Mouse (Mus musculus): ENCODE measurements around the gene Lrrc42. TPM values are rescaled to one million over a fixed set of nuclear protein-coding genes. Genes with fewer than 3 reads are reported as not detected.

The Lrrc42 gene
- polyA plus RNA-seq, 1 experiment from 2014 or later, result 97.5 TPM

GRCm38 (mm10) chr4:107285446-107286200 lies 32.3 kb upstream of the Lrrc42 start:
- no peak overlapping the region for H3K9ac ChIP-seq
- H3K9me3 ChIP-seq, result no peaks in the 10 kb centered on the region
- H3K4me3 ChIP-seq, result no peak overlapping the region
- H3K36me3 ChIP-seq, result peaks cover 5% of the 10 kb centered on the region; the same call in 1 of the 2 replicates
- no peaks in the 10 kb centered on the region for H3K27me3 ChIP-seq
- no peaks in the 10 kb centered on the region for H3K4me1 ChIP-seq
- ATAC-seq (ENCODE audit: insufficient number of reproducible peaks, insufficient read depth, low FRiP score, low TSS enrichment), result no peak
- H3K27ac ChIP-seq, result no peak overlapping the region
- WGBS, result 81% methylated on average over 3 of the region's 3 CpGs
- no peak overlapping the region for H3K4me2 ChIP-seq (replicated peaks)

- Histone ChIP-seq H3K27me3 (no peaks in the 10 kb centered on the region), H3K9ac (no peak overlapping the region), H3K9me3 (no peaks in the 10 kb centered on the region), H3K27ac (no peak overlapping the region), H3K36me3 (peaks cover 13% of the 10 kb centered on the region), H3K4me2 (replicated peaks) (no peak overlapping the region), H3K4me3 (no peak overlapping the region), H3K4me1 (peaks cover 5% of the 10 kb centered on the region; the same call in 1 of the 2 replicates)
- no peak for ATAC-seq (ENCODE audit: insufficient number of reproducible peaks, insufficient read depth, low FRiP score, low TSS enrichment)
- 79% methylated on average over 7 of the region's 7 CpGs for WGBS
Measured at GRCm38 (mm10) chr4:107280843-107281475, 27.6 kb upstream of the Lrrc42 start.

- WGBS, result 21% methylated on average over 8 of the region's 8 CpGs
- no peaks in the 10 kb centered on the region for H3K9me3 ChIP-seq
- H3K9ac ChIP-seq, result no peak overlapping the region
- H3K27me3 ChIP-seq, result no peaks in the 10 kb centered on the region
- H3K4me3 ChIP-seq, result no peak overlapping the region
- peaks cover 5% of the 10 kb centered on the region; the same call in 1 of the 2 replicates for H3K4me1 ChIP-seq
- H3K36me3 ChIP-seq, result peaks cover 13% of the 10 kb centered on the region
- H3K27ac ChIP-seq, result no peak overlapping the region
- ATAC-seq (ENCODE audit: insufficient number of reproducible peaks, insufficient read depth, low FRiP score, low TSS enrichment), result no peak
- no peak overlapping the region for H3K4me2 ChIP-seq (replicated peaks)
Measured at GRCm38 (mm10) chr4:107278188-107278707, 24.9 kb upstream of the Lrrc42 start.

GRCm38 (mm10) chr4:107274511-107274910 lies 21.2 kb upstream of the Lrrc42 start:
- Histone ChIP-seq H3K4me1 (peaks cover 5% of the 10 kb centered on the region; the same call in 1 of the 2 replicates), H3K4me3 (no peak overlapping the region), H3K36me3 (no peaks in the 10 kb centered on the region; the same call in 1 of the 2 replicates), H3K27ac (no peak overlapping the region), H3K9me3 (no peaks in the 10 kb centered on the region), H3K27me3 (no peaks in the 10 kb centered on the region), H3K9ac (no peak overlapping the region), H3K4me2 (replicated peaks) (no peak overlapping the region)
- WGBS, result 83% methylated on average over 5 of the region's 5 CpGs
- ATAC-seq (ENCODE audit: insufficient number of reproducible peaks, insufficient read depth, low FRiP score, low TSS enrichment), result no peak

GRCm38 (mm10) chr4:107273683-107274082 lies 20.4 kb upstream of the Lrrc42 start:
- 86% methylated on average over 4 of the region's 4 CpGs for WGBS
- no peak overlapping the region for H3K27ac ChIP-seq

GRCm38 (mm10) chr4:107260001-107260400 lies 6.7 kb upstream of the Lrrc42 start:
- no peak for ATAC-seq (ENCODE audit: insufficient number of reproducible peaks, insufficient read depth, low FRiP score, low TSS enrichment)
- H3K9me3 ChIP-seq, result no peaks in the 10 kb centered on the region
- WGBS, result 58% methylated on average over 4 of the region's 4 CpGs
- no peak overlapping the region for H3K4me2 ChIP-seq (replicated peaks)
- H3K27ac ChIP-seq, result no peak overlapping the region
- H3K4me3 ChIP-seq, result no peak overlapping the region
- H3K36me3 ChIP-seq, result peaks cover 5% of the 10 kb centered on the region; the same call in 1 of the 2 replicates
- H3K4me1 ChIP-seq, result 0 out of 2 replicates have a peak, but pooled peaks cover 5% of the 10 kb centered on the region
- H3K27me3 ChIP-seq, result no peaks in the 10 kb centered on the region
- H3K9ac ChIP-seq, result no peak overlapping the region

More at GRCm38 (mm10) chr4:107273683-107274082, 20.4 kb upstream of the Lrrc42 start:
- no peaks in the 10 kb centered on the region for H3K27me3 ChIP-seq
- no peak overlapping the region for H3K4me2 ChIP-seq (replicated peaks)
- no peaks in the 10 kb centered on the region for H3K9me3 ChIP-seq
- no peak for ATAC-seq (ENCODE audit: insufficient number of reproducible peaks, insufficient read depth, low FRiP score, low TSS enrichment)
- H3K4me1 ChIP-seq, result peaks cover 5% of the 10 kb centered on the region; the same call in 1 of the 2 replicates
- H3K9ac ChIP-seq, result no peak overlapping the region
- no peak overlapping the region for H3K4me3 ChIP-seq
- no peaks in the 10 kb centered on the region; the same call in 1 of the 2 replicates for H3K36me3 ChIP-seq

- H3K9me3 ChIP-seq, result no peaks in the 10 kb centered on the region
- WGBS, result 15% methylated on average over 3 of the region's 3 CpGs
- H3K27ac ChIP-seq, result 0 out of 2 replicates have a peak overlapping the region, but pooled peaks have one; percentile 2
Measured at GRCm38 (mm10) chr4:107254414-107254813, 1.1 kb upstream of the Lrrc42 start.

GRCm38 (mm10) chr4:107252522-107252921 lies 810 bp downstream of the Lrrc42 start:
- Histone ChIP-seq H3K9ac (peak overlapping the region; percentile 52), H3K4me2 (replicated peaks) (peak overlapping the region; percentile 69), H3K4me3 (peak overlapping the region; percentile 86), H3K27me3 (no peaks in the 10 kb centered on the region), H3K9me3 (no peaks in the 10 kb centered on the region), H3K27ac (0 out of 2 replicates have a peak overlapping the region, but pooled peaks have one; percentile 70), H3K36me3 (no peaks in the 10 kb centered on the region), H3K4me1 (peaks cover 8% of the 10 kb centered on the region)
- no peak for ATAC-seq (ENCODE audit: insufficient number of reproducible peaks, insufficient read depth, low FRiP score, low TSS enrichment)
- WGBS, result 0% methylated on average over 11 of the region's 11 CpGs

More at GRCm38 (mm10) chr4:107254414-107254813, 1.1 kb upstream of the Lrrc42 start:
- no peak for ATAC-seq (ENCODE audit: insufficient number of reproducible peaks, insufficient read depth, low FRiP score, low TSS enrichment)
- Histone ChIP-seq H3K4me1 (peaks cover 8% of the 10 kb centered on the region), H3K36me3 (no peaks in the 10 kb centered on the region), H3K4me2 (replicated peaks) (peak overlapping the region; percentile 69), H3K4me3 (peak overlapping the region; percentile 86), H3K27me3 (no peaks in the 10 kb centered on the region), H3K9ac (peak overlapping the region; percentile 52)

- Histone ChIP-seq H3K4me3 (no peak overlapping the region), H3K4me2 (replicated peaks) (no peak overlapping the region), H3K4me1 (peaks cover 11% of the 10 kb centered on the region), H3K36me3 (0 out of 2 replicates have a peak, but pooled peaks cover 5% of the 10 kb centered on the region), H3K27ac (no peak overlapping the region), H3K27me3 (no peaks in the 10 kb centered on the region), H3K9me3 (no peaks in the 10 kb centered on the region), H3K9ac (no peak overlapping the region)
- whole genome bisulfite sequencing, result 24% methylated on average over 4 of the region's 4 CpGs
- no peak for ATAC-seq (ENCODE audit: insufficient number of reproducible peaks, insufficient read depth, low FRiP score, low TSS enrichment)
Measured at GRCm38 (mm10) chr4:107250494-107250893, 2.8 kb downstream of the Lrrc42 start.

GRCm38 (mm10) chr4:107249471-107249870 lies 3.9 kb downstream of the Lrrc42 start:
- peaks cover 15% of the 10 kb centered on the region for H3K4me1 ChIP-seq
- 81% methylated on average over 2 of the region's 2 CpGs for WGBS
- H3K27me3 ChIP-seq, result no peaks in the 10 kb centered on the region

GRCm38 (mm10) chr4:107248061-107248460 lies 5.3 kb downstream of the Lrrc42 start:
- WGBS, result 93% methylated on average over 3 of the region's 3 CpGs
- Histone ChIP-seq H3K9me3 (no peaks in the 10 kb centered on the region), H3K36me3 (peaks cover 14% of the 10 kb centered on the region), H3K9ac (no peak overlapping the region), H3K27me3 (no peaks in the 10 kb centered on the region), H3K4me2 (replicated peaks) (no peak overlapping the region), H3K4me1 (peaks cover 15% of the 10 kb centered on the region), H3K4me3 (no peak overlapping the region), H3K27ac (no peak overlapping the region)
- ATAC-seq (ENCODE audit: insufficient number of reproducible peaks, insufficient read depth, low FRiP score, low TSS enrichment), result no peak

More at GRCm38 (mm10) chr4:107249471-107249870, 3.9 kb downstream of the Lrrc42 start:
- Histone ChIP-seq H3K9ac (no peak overlapping the region), H3K36me3 (peaks cover 9% of the 10 kb centered on the region; the same call in 1 of the 2 replicates), H3K27ac (no peak overlapping the region), H3K9me3 (no peaks in the 10 kb centered on the region), H3K4me2 (replicated peaks) (no peak overlapping the region), H3K4me3 (no peak overlapping the region)
- no peak for ATAC-seq (ENCODE audit: insufficient number of reproducible peaks, insufficient read depth, low FRiP score, low TSS enrichment)

Data from embryonic facial prominence, embryonic 12.5 days (tissue).